Mouse (Mus musculus): ENCODE measurements at regions not wholly inside any gene's neighbourhood (a gene's known extent, or its start where the extent isn't known, plus 50 kb on each side); places are given as distances from the start of the nearest gene placed in this dataset.

GRCm38 (mm10) chr19:55011341-55011740, 115.7 kb downstream of the Gpam start:
- no peaks in the 10 kb centered on the region for H3K4me1 ChIP-seq
- 70% methylated on average over 14 of the region's 14 CpGs for WGBS
- no peak overlapping the region for H3K9ac ChIP-seq
- no peak overlapping the region for H3K4me2 ChIP-seq (replicated peaks)
- H3K9me3 ChIP-seq: peaks cover 5% of the 10 kb centered on the region; the same call in 1 of the 2 replicates
- H3K36me3 ChIP-seq: no peaks in the 10 kb centered on the region
- H3K27ac ChIP-seq: no peak overlapping the region
- H3K4me3 ChIP-seq: no peak overlapping the region
- no peaks in the 10 kb centered on the region for H3K27me3 ChIP-seq
- ATAC-seq (ENCODE audit: low FRiP score, low read depth): no peak

DNA sequence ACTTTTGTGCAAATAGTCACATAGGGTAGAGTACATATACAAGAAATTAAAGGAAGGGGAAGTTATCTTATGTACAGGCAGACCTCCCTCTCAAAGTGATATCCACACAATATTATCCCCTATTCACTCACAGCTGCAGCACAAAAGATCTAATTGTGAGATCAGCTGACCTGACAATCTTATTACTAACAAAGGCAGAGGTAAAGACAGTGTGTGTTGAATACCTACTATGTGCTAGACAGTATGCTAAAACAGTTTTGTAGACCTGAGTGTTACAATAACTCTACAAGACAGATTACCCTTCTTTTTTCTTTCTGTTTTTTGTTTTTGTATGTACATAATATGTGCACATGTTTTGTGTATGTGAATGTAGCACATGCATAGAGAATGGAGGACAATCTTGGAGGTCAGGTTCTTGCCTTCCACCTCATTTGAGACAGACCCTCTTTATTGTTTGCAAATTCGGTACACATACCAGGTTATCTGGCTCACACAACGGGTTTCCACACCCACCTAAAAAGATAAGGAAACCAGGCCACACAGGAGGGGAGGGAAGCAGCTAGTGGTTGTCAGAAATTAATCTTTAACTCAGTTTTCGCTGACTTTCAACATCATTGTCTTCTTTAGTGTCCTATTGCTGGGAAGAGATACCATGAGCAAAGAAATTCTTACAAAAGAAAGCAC, 118.4 kb downstream of the Gpam start:
- no peaks in the 10 kb centered on the region for H3K27me3 ChIP-seq
- peaks cover 5% of the 10 kb centered on the region; the same call in 1 of the 2 replicates for H3K9me3 ChIP-seq
- no peak overlapping the region for H3K9ac ChIP-seq
- no peaks in the 10 kb centered on the region for H3K36me3 ChIP-seq
- 85% methylated on average over 3 of the region's 3 CpGs for WGBS
- H3K4me3 ChIP-seq: no peak overlapping the region
- no peaks in the 10 kb centered on the region for H3K4me1 ChIP-seq
- no peak overlapping the region for H3K27ac ChIP-seq
- no peak for ATAC-seq (ENCODE audit: low FRiP score, low read depth)
- H3K4me2 ChIP-seq (replicated peaks): no peak overlapping the region

- H3K9ac ChIP-seq: no peak overlapping the region
- 0 out of 2 replicates have a peak, but pooled peaks cover 7% of the 10 kb centered on the region for H3K9me3 ChIP-seq
- H3K36me3 ChIP-seq: no peaks in the 10 kb centered on the region
- no peak overlapping the region for H3K4me2 ChIP-seq (replicated peaks)
- H3K4me3 ChIP-seq: no peak overlapping the region
- no peak for ATAC-seq (ENCODE audit: low FRiP score, low read depth)
- H3K27me3 ChIP-seq: no peaks in the 10 kb centered on the region
- WGBS: 76% methylated on average over 3 of the region's 3 CpGs
- no peak overlapping the region for H3K27ac ChIP-seq
- no peaks in the 10 kb centered on the region for H3K4me1 ChIP-seq
Observed at GRCm38 (mm10) chr19:54989982-54990381, 137.1 kb downstream of the Gpam start.

GRCm38 (mm10) chr19:54984541-54984940, 142.5 kb downstream of the Gpam start:
- no peak for ATAC-seq (ENCODE audit: low FRiP score, low read depth)
- WGBS: 86% methylated on average over 2 of the region's 2 CpGs

DNA sequence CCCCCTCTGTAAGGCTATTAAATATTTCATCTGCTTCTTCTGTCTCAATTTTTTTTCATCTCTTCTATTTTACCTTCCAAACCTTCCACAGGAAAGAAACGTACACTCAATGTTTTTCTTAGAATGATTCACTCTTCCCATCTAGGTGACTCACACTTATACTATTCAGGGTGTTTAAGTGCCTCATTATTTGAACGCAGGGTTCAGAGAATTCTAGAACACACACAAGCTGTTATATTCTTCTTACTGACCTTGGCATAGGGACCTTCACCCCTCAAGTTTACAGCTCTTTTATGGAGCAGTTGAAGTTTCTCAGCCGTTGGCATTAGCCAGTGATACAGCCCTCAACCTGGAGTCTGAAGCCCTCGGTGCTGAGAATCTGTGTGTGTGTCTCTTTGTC, 144.2 kb downstream of the Gpam start:
- Histone ChIP-seq H3K4me2 (replicated peaks) (no peak overlapping the region), H3K9me3 (no peaks in the 10 kb centered on the region), H3K27ac (no peak overlapping the region), H3K9ac (no peak overlapping the region), H3K4me3 (no peak overlapping the region), H3K36me3 (no peaks in the 10 kb centered on the region), H3K4me1 (no peaks in the 10 kb centered on the region), H3K27me3 (no peaks in the 10 kb centered on the region)
- ATAC-seq (ENCODE audit: low FRiP score, low read depth): no peak
- 46% methylated on average over 4 of the region's 4 CpGs for WGBS

More at GRCm38 (mm10) chr19:54984541-54984940, 142.5 kb downstream of the Gpam start:
- H3K36me3 ChIP-seq: no peaks in the 10 kb centered on the region
- H3K4me1 ChIP-seq: no peaks in the 10 kb centered on the region
- no peak overlapping the region for H3K4me3 ChIP-seq
- H3K9me3 ChIP-seq: no peaks in the 10 kb centered on the region
- H3K27me3 ChIP-seq: no peaks in the 10 kb centered on the region
- H3K9ac ChIP-seq: no peak overlapping the region
- no peak overlapping the region for H3K4me2 ChIP-seq (replicated peaks)
- H3K27ac ChIP-seq: no peak overlapping the region

DNA sequence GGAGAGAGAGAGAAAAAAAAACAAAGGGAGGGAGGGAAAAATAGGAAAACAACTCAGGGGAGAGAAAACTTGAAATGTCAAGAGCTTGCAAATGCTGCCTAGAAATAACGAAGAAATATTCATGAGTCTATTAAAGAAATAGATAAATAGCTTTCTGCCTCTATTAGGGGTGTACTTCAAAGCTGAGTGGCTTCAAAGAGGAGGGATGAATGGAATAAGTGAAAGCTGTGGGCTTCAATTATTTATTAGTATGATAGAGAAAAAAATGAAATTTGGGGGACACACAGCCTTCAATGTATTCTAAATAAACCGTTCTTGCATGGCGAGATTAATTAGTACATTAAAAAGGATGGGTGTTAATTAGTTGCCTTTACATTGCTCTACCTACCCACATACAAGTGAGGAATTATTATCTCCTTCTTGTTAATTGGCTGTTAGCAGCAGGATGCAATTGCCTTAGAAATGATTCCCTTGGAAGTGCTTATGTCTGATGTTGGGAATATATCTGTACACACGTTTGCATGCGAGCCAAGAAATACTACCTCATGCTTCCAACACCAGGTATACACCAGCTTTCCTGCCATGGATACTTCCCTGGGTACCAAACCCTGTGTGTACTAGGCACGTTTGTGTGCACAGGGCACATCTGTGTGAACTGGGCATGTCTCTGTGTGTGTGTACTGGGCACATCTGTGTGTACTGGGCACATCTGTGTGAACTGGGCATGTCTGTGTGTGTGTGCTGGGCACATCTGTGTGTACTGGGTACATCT, 155.4 kb downstream of the Gpam start:
- H3K4me1 ChIP-seq: no peaks in the 10 kb centered on the region
- H3K4me2 ChIP-seq (replicated peaks): no peak overlapping the region
- H3K27ac ChIP-seq: no peak overlapping the region
- 84% methylated on average over 6 of the region's 6 CpGs for WGBS
- H3K9me3 ChIP-seq: no peaks in the 10 kb centered on the region
- no peak overlapping the region for H3K4me3 ChIP-seq
- no peaks in the 10 kb centered on the region for H3K36me3 ChIP-seq
- ATAC-seq (ENCODE audit: low FRiP score, low read depth): no peak
- H3K27me3 ChIP-seq: no peaks in the 10 kb centered on the region
- no peak overlapping the region for H3K9ac ChIP-seq

- 88% methylated on average over 5 of the region's 5 CpGs for WGBS
- Histone ChIP-seq H3K27me3 (no peaks in the 10 kb centered on the region), H3K9me3 (no peaks in the 10 kb centered on the region), H3K9ac (no peak overlapping the region), H3K36me3 (no peaks in the 10 kb centered on the region), H3K27ac (no peak overlapping the region), H3K4me1 (no peaks in the 10 kb centered on the region), H3K4me2 (replicated peaks) (no peak overlapping the region), H3K4me3 (no peak overlapping the region)
- ATAC-seq (ENCODE audit: low FRiP score, low read depth): no peak
Observed at GRCm38 (mm10) chr19:54958328-54958727, 168.7 kb downstream of the Gpam start.

- H3K27me3 ChIP-seq: no peaks in the 10 kb centered on the region
- no peak overlapping the region for H3K27ac ChIP-seq
- H3K4me1 ChIP-seq: no peaks in the 10 kb centered on the region
- no peaks in the 10 kb centered on the region for H3K36me3 ChIP-seq
- 56% methylated on average over 2 of the region's 2 CpGs for WGBS
- no peak overlapping the region for H3K4me3 ChIP-seq
- H3K9me3 ChIP-seq: no peaks in the 10 kb centered on the region
- no peak overlapping the region for H3K4me2 ChIP-seq (replicated peaks)
- no peak for ATAC-seq (ENCODE audit: low FRiP score, low read depth)
- no peak overlapping the region for H3K9ac ChIP-seq
Observed at GRCm38 (mm10) chr19:54955096-54955495, 171.9 kb downstream of the Gpam start.

DNA sequence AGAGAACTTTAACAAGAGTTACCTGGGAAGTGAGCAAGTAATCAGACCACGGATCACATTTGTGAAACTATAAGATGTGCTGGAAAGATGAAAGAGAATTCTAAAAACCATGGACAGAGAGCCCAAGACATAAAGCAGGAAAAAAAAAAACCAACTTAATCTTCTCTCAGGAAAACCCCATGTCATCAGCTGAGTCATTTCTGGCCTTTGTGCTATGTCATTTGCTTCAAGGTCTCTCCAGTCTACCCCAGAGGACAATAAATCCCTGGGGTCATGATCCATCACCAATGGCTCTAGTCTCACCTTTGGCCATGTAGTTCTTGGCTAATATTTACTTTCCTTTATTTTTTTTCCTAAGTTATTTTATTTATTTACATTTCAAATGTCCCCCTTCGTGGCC, 174.5 kb downstream of the Gpam start:
- 64% methylated on average over 2 of the region's 2 CpGs for WGBS
- no peak overlapping the region for H3K9ac ChIP-seq
- no peak overlapping the region for H3K27ac ChIP-seq
- H3K4me1 ChIP-seq: no peaks in the 10 kb centered on the region
- no peak overlapping the region for H3K4me3 ChIP-seq
- no peak for ATAC-seq (ENCODE audit: low FRiP score, low read depth)
- no peak overlapping the region for H3K4me2 ChIP-seq (replicated peaks)
- H3K36me3 ChIP-seq: no peaks in the 10 kb centered on the region
- no peaks in the 10 kb centered on the region for H3K27me3 ChIP-seq
- H3K9me3 ChIP-seq: no peaks in the 10 kb centered on the region

- Histone ChIP-seq H3K27me3 (no peaks in the 10 kb centered on the region), H3K27ac (no peak overlapping the region), H3K4me3 (no peak overlapping the region), H3K9me3 (no peaks in the 10 kb centered on the region), H3K36me3 (no peaks in the 10 kb centered on the region), H3K4me2 (replicated peaks) (no peak overlapping the region), H3K9ac (no peak overlapping the region), H3K4me1 (no peaks in the 10 kb centered on the region)
- 77% methylated on average over 7 of the region's 7 CpGs for WGBS
- ATAC-seq (ENCODE audit: low FRiP score, low read depth): no peak
Observed at GRCm38 (mm10) chr19:54948359-54949127, 178.5 kb downstream of the Gpam start.

GRCm38 (mm10) chr19:54947583-54947982, 179.5 kb downstream of the Gpam start:
- Histone ChIP-seq H3K27ac (no peak overlapping the region), H3K27me3 (no peaks in the 10 kb centered on the region), H3K4me3 (no peak overlapping the region), H3K9me3 (no peaks in the 10 kb centered on the region), H3K36me3 (no peaks in the 10 kb centered on the region), H3K9ac (no peak overlapping the region), H3K4me2 (replicated peaks) (no peak overlapping the region), H3K4me1 (no peaks in the 10 kb centered on the region)
- ATAC-seq (ENCODE audit: low FRiP score, low read depth): no peak
- 86% methylated on average over 3 of the region's 3 CpGs for WGBS

DNA sequence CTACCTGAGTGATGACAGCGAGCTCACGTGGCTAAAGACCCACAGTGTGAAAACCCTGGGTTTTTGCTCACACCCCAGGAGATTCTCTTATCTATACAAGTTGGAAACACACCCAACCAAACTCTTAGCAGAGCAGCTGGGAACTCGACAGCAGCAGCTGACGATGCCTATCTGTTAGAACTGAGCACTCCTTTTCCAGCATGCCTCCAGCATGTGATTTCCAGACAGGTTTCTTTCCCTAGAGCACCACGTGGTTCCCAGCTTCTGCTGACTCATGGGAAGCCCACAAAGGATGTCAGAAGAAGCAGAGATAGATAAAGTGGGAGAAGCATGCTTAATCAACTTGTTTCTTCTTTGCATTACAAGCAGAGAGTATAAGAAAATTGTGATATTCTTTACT, 194.5 kb downstream of the Gpam start:
- no peaks in the 10 kb centered on the region for H3K36me3 ChIP-seq
- WGBS: 67% methylated on average over 5 of the region's 5 CpGs
- H3K9me3 ChIP-seq: no peaks in the 10 kb centered on the region
- no peak overlapping the region for H3K4me3 ChIP-seq
- H3K27me3 ChIP-seq: no peaks in the 10 kb centered on the region
- no peak for ATAC-seq (ENCODE audit: low FRiP score, low read depth)
- no peak overlapping the region for H3K27ac ChIP-seq
- no peak overlapping the region for H3K4me2 ChIP-seq (replicated peaks)
- H3K9ac ChIP-seq: no peak overlapping the region
- H3K4me1 ChIP-seq: no peaks in the 10 kb centered on the region

Data from limb, embryonic 13.5 days (tissue).